Mouse (Mus musculus) liver, adult (tissue): ENCODE measurements around the gene Cdh23.

Experiments used
- GATA4 ChIP-seq: IDR thresholded peaks from 2 replicates; pipeline ENCODE4 v1.6.1; 2014; ENCODE audit warnings: mild to moderate bottlenecking, low read length; ENCODE audit not compliant: insufficient replicate concordance

Cdh23 gene

GRCm38 (mm10) chr10:60577920-60578737 is 118.2 kb downstream of the Cdh23 start:
- TF ChIP-seq GATA4 = no peak

GRCm38 (mm10) chr10:60577125-60577919 is 119.0 kb downstream of the Cdh23 start:
- no peak for TF ChIP-seq GATA4

DNA sequence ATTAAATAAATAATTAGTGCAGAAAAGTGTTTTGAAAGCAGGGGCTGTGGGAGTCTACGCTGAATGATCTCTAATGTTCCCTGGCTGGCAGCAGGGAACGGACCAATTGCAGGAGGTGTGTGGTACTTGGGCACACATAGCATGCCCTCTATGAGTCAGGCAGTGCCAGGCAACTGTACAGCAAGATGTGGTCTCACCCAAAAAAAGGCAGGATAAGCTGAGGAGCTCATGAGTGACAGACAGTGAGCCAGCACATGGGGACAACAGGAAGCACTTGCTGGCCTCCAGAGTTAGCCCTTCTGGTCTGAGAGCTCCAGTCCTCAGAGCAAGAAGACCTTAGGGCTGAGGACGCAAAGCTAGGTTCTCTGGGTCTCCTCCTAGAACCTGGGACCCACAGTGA is 121.4 kb downstream of the Cdh23 start:
- TF ChIP-seq GATA4 = no peak

- TF ChIP-seq GATA4 = no peak
These were observed 124.8 kb downstream of the Cdh23 start for GRCm38 (mm10) chr10:60571491-60571890.

GRCm38 (mm10) chr10:60566369-60567037 is 129.8 kb downstream of the Cdh23 start:
- no peak for TF ChIP-seq GATA4

DNA sequence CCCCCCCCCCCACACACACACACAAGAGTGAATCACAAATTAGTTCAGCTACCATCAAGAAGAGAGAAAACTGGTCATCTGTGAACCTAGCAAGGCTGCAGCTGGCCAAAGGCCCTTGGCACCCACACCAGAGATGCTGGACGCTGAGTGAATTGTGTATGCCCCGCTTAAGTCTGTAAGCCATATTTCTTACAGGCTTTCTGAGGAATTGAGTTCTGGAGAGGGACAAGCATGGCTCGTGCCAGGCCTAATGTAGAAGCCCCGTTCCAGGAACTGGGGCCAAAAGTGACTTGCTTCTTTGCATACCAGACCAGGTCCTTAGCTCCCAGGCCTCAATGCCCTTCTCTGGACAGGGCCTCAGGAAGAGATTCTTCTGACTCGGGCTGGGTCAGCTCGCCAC is 132.2 kb downstream of the Cdh23 start:
- TF ChIP-seq GATA4 = no peak

DNA sequence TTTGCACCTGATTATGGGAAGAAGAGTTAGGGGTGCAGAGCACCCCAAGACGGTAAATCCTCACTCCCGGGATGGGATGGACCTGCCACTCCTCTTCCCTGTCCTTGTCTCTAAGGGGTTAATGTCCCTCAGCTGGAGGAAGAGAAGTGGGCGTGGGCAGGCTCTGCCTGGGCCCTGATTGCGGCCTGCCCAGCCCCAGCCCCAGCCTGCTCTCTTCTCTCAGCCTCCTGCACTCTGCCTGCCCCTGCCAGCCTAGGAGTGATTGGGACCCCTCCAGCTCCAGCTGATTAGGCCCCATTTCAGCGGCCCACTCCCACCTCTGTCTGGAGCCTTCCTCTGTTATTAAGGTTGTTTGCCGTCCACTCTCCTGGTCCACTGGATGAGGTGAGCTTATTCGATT is 133.3 kb downstream of the Cdh23 start:
- no peak for TF ChIP-seq GATA4

DNA sequence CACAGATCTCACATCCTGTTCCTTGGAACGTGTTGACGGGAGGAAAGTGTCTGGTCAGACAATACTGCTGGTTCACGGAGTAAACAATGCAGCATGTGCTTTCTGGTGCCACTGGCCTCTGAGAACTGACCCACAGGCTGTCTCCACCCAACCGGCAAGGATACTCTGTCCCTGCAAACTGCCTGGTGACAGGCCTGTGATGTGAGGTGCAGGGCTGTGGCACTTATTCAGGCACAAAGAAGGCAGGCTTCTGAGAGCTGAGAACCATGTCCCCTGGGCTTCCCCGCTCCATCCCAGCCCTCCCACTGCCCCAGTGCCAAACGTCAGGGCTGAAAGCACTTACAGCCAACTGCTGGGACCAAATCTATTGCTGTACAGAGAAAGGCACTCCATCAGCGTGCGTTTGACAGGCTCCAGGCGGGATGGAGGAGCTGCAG is 137.8 kb downstream of the Cdh23 start:
- no peak for TF ChIP-seq GATA4

- TF ChIP-seq GATA4 = no peak
These were observed 143.2 kb downstream of the Cdh23 start for GRCm38 (mm10) chr10:60552951-60553635.

DNA sequence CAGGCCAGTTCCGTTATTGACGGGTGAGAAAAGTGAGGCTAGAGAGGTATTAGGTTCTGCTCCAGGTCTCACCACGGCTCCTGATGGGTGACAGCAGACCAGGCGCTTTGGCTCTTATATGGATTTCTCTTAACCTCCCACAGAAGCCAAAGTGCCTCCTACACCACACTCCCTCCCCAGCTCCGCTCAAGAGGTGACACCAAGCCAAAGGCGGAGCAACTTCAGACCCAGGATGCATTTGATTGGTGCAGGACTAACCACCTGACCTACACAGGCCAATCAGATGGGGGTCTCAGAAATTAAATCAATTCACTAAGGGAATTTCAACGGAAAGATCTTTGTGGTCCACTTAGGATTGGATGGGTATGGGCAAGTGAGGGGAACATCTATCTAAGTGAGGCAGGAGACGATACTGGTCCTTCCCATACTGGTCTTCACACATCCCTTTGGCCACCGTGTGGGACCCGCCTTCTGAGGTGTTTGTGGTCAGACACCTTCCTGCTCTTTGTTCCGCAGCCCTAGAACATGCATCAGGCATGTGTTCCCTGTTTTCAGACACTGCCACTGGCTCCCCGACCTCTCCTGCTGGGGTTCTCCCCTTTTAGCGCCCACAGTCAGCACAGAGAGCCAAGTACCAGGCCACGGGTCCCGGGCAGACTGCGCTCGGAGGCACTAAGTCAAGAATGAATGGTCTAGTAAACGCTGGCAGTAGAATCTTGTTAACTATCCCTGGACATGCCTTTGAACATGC is 157.0 kb downstream of the Cdh23 start:
- no peak for TF ChIP-seq GATA4

- no peak for TF ChIP-seq GATA4
These were observed 160.0 kb downstream of the Cdh23 start for GRCm38 (mm10) chr10:60536098-60536811.

GRCm38 (mm10) chr10:60532502-60532901 is 163.8 kb downstream of the Cdh23 start:
- no peak for TF ChIP-seq GATA4

GRCm38 (mm10) chr10:60531349-60531748 is 164.9 kb downstream of the Cdh23 start:
- no peak for TF ChIP-seq GATA4

DNA sequence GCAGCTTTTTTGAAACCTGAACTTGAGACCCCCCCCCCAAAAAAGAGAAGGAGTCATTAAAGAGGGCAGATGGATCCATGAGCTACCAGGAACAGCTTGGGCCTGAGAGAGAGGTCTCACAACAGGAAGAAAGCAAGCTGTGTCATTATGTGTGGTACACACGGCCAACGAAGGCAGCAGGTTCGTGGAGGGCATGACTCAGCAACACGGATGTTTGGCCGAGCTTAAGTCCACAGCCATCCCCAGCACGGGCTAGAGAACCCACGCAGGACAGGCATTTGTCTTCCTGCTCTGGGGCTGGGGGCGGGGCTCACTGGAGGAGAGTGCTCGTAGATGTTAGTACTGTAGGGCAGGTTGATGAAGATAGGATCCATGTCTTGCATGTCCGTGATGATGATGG is 165.7 kb downstream of the Cdh23 start:
- no peak for TF ChIP-seq GATA4
